Mouse (Mus musculus) limb, embryonic 12.5 days (tissue): ENCODE data around the gene Igdcc3. TPM values are rescaled to one million over a fixed set of nuclear protein-coding genes. Genes with fewer than 3 reads are reported as not detected.

Experiments
- ATAC-seq: fragments of 200-750 bp; cut with Nextera tagmentation; 2 replicates; pipeline ENCODE4 v1.8.0; 2017; ENCODE audit warnings: low read depth, moderate TSS enrichment; ENCODE audit not compliant: insufficient number of reproducible peaks, insufficient read depth, low FRiP score, low TSS enrichment
- H3K27ac ChIP-seq: fragments of 300-500 bp; sonication (generic); 2 replicates; pipeline ENCODE4 v1.5.1; 2016; ENCODE audit warnings: mild to moderate bottlenecking, moderate library complexity
- H3K27me3 ChIP-seq: fragments of 300-500 bp; sonication (generic); 2 replicates; pipeline ENCODE4 v1.6.1; 2016; ENCODE audit warnings: mild to moderate bottlenecking, moderate library complexity
- H3K36me3 ChIP-seq: fragments of 300-500 bp; sonication (generic); 2 replicates; pipeline ENCODE4 v1.6.1; 2016; ENCODE audit warnings: mild to moderate bottlenecking, moderate library complexity
- H3K4me1 ChIP-seq: fragments of 300-500 bp; sonication (generic); replicated peaks from 2 replicates; pipeline ENCODE4 v1.6.1; 2016
- H3K4me2 ChIP-seq: fragments of 300-500 bp; sonication (generic); 2 replicates; pipeline ENCODE4 v1.6.1; 2016; ENCODE audit warnings: mild to moderate bottlenecking, moderate library complexity
- H3K4me3 ChIP-seq: fragments of 300-500 bp; sonication (generic); replicated peaks from 2 replicates; pipeline ENCODE4 v1.5.1; 2016; ENCODE audit warnings: mild to moderate bottlenecking
- H3K9ac ChIP-seq: fragments of 300-500 bp; sonication (generic); replicated peaks from 2 replicates; pipeline ENCODE4 v1.6.1; 2016; ENCODE audit warnings: mild to moderate bottlenecking, moderate library complexity
- H3K9me3 ChIP-seq: fragments of 300-500 bp; sonication (generic); 2 replicates; pipeline ENCODE4 v1.6.1; 2016; ENCODE audit warnings: mild to moderate bottlenecking, moderate library complexity
- whole genome bisulfite sequencing: fragments of 180-500 bp; shearing (Covaris S2); methylation state at CpG from one replicate; pipeline ENCODE4 v1.1.7; 2016; 5-methylcytosine and 5-hydroxymethylcytosine counted together
- polyA plus RNA-seq: library from polyadenylated mRNA; unstranded; fragments of >200 nt; fragmentation: Nextera tagmentation; extraction: Ambion mirVana; gene quantifications from 2 replicates; pipeline ENCODE4 v1.2.1, GENCODE M21; 2016

Gene Igdcc3
- polyA plus RNA-seq, 1 experiment from 2014 or later, result 6.4 TPM

- peak overlapping the region; percentile 87 for H3K27ac ChIP-seq
- peak overlapping the region; percentile 18 for H3K9ac ChIP-seq
- no peaks in the 10 kb centered on the region for H3K9me3 ChIP-seq
- H3K4me3 ChIP-seq, result peak overlapping the region; percentile 18; the same call in 1 of the 2 replicates
- peak overlapping the region; percentile 26; the same call in 1 of the 2 replicates for H3K4me2 ChIP-seq
- H3K4me1 ChIP-seq, result peaks cover 36% of the 10 kb centered on the region
- no peaks in the 10 kb centered on the region for H3K36me3 ChIP-seq
- WGBS, result 2% methylated on average over 9 of the region's 9 CpGs
- H3K27me3 ChIP-seq, result no peaks in the 10 kb centered on the region
- peak; percentile 93 for ATAC-seq
Observed at GRCm38 (mm10) chr9:65195982-65196737, 55.2 kb downstream of the Igdcc3 start.

- H3K36me3 ChIP-seq, result no peaks in the 10 kb centered on the region
- H3K4me1 ChIP-seq, result peaks cover 28% of the 10 kb centered on the region
- no peaks in the 10 kb centered on the region for H3K27me3 ChIP-seq
- no peaks in the 10 kb centered on the region for H3K9me3 ChIP-seq
- 16% methylated on average over 26 of the region's 26 CpGs for WGBS
- H3K27ac ChIP-seq, result peak overlapping the region; percentile 87
- H3K4me2 ChIP-seq, result peak overlapping the region; percentile 26; the same call in 1 of the 2 replicates
- ATAC-seq, result peak; percentile 49
- H3K4me3 ChIP-seq, result peak overlapping the region; percentile 18; the same call in 1 of the 2 replicates
- no peak overlapping the region for H3K9ac ChIP-seq
Observed at GRCm38 (mm10) chr9:65196738-65197569, 56.0 kb downstream of the Igdcc3 start.

GRCm38 (mm10) chr9:65197826-65198225 is 56.8 kb downstream of the Igdcc3 start:
- H3K27ac ChIP-seq, result no peak overlapping the region
- H3K4me2 ChIP-seq, result no peak overlapping the region
- H3K27me3 ChIP-seq, result no peaks in the 10 kb centered on the region
- H3K36me3 ChIP-seq, result no peaks in the 10 kb centered on the region
- ATAC-seq, result no peak
- no peaks in the 10 kb centered on the region for H3K9me3 ChIP-seq
- H3K4me3 ChIP-seq, result no peak overlapping the region
- 79% methylated on average over 6 of the region's 6 CpGs for WGBS
- no peak overlapping the region for H3K9ac ChIP-seq
- peaks cover 23% of the 10 kb centered on the region for H3K4me1 ChIP-seq

- no peak overlapping the region for H3K4me2 ChIP-seq
- no peaks in the 10 kb centered on the region for H3K9me3 ChIP-seq
- 50% methylated on average over 7 of the region's 7 CpGs for WGBS
- no peak overlapping the region for H3K4me3 ChIP-seq
- ATAC-seq, result no peak
- no peak overlapping the region for H3K9ac ChIP-seq
- H3K27ac ChIP-seq, result peak overlapping the region; percentile 80
- H3K36me3 ChIP-seq, result no peaks in the 10 kb centered on the region
- H3K27me3 ChIP-seq, result no peaks in the 10 kb centered on the region
- peaks cover 23% of the 10 kb centered on the region for H3K4me1 ChIP-seq
Observed at GRCm38 (mm10) chr9:65199723-65200122, 58.7 kb downstream of the Igdcc3 start.

- H3K9ac ChIP-seq, result no peak overlapping the region
- no peaks in the 10 kb centered on the region for H3K36me3 ChIP-seq
- 97% methylated on average over 1 of the region's 1 CpGs for WGBS
- no peak for ATAC-seq
- H3K9me3 ChIP-seq, result no peaks in the 10 kb centered on the region
- H3K4me3 ChIP-seq, result no peak overlapping the region
- H3K4me1 ChIP-seq, result peaks cover 15% of the 10 kb centered on the region
- peak overlapping the region; percentile 80 for H3K27ac ChIP-seq
- no peaks in the 10 kb centered on the region for H3K27me3 ChIP-seq
- no peak overlapping the region for H3K4me2 ChIP-seq
Observed at GRCm38 (mm10) chr9:65200606-65201005, 59.6 kb downstream of the Igdcc3 start.

GRCm38 (mm10) chr9:65201021-65201380 is 60.0 kb downstream of the Igdcc3 start:
- Histone ChIP-seq H3K4me1 (peaks cover 11% of the 10 kb centered on the region), H3K27ac (peak overlapping the region; percentile 80), H3K9ac (no peak overlapping the region), H3K4me3 (no peak overlapping the region), H3K4me2 (no peak overlapping the region), H3K36me3 (no peaks in the 10 kb centered on the region), H3K27me3 (no peaks in the 10 kb centered on the region), H3K9me3 (no peaks in the 10 kb centered on the region)
- WGBS, result 42% methylated on average over 3 of the region's 3 CpGs
- no peak for ATAC-seq

- H3K4me2 ChIP-seq, result peak overlapping the region; percentile 63
- no peaks in the 10 kb centered on the region for H3K27me3 ChIP-seq
- H3K4me3 ChIP-seq, result peak overlapping the region; percentile 37
- H3K9ac ChIP-seq, result peak overlapping the region; percentile 57
- peaks cover 10% of the 10 kb centered on the region; the same call in 1 of the 2 replicates for H3K4me1 ChIP-seq
- no peaks in the 10 kb centered on the region for H3K9me3 ChIP-seq
- H3K36me3 ChIP-seq, result no peaks in the 10 kb centered on the region
- peak; percentile 79 for ATAC-seq
- WGBS, result under 1% methylated on average over 18 of the region's 18 CpGs
- H3K27ac ChIP-seq, result peak overlapping the region; percentile 84
Observed at GRCm38 (mm10) chr9:65201381-65202164, 60.6 kb downstream of the Igdcc3 start.

GRCm38 (mm10) chr9:65202165-65202754 is 61.3 kb downstream of the Igdcc3 start:
- H3K4me1 ChIP-seq, result 0 out of 2 replicates have a peak, but pooled peaks cover 6% of the 10 kb centered on the region
- WGBS, result 25% methylated on average over 11 of the region's 11 CpGs

GRCm38 (mm10) chr9:65205049-65205815 is 64.2 kb downstream of the Igdcc3 start:
- Histone ChIP-seq H3K9ac (no peak overlapping the region), H3K9me3 (no peaks in the 10 kb centered on the region), H3K27me3 (no peaks in the 10 kb centered on the region), H3K4me2 (no peak overlapping the region), H3K4me3 (no peak overlapping the region), H3K4me1 (0 out of 2 replicates have a peak, but pooled peaks cover 2% of the 10 kb centered on the region), H3K36me3 (no peaks in the 10 kb centered on the region), H3K27ac (no peak overlapping the region)
- whole genome bisulfite sequencing, result 58% methylated on average over 11 of the region's 11 CpGs
- ATAC-seq, result no peak

More at GRCm38 (mm10) chr9:65202165-65202754, 61.3 kb downstream of the Igdcc3 start:
- no peaks in the 10 kb centered on the region for H3K27me3 ChIP-seq
- H3K4me3 ChIP-seq, result peak overlapping the region; percentile 37
- no peaks in the 10 kb centered on the region for H3K36me3 ChIP-seq
- peak overlapping the region; percentile 57 for H3K9ac ChIP-seq
- ATAC-seq, result no peak
- H3K27ac ChIP-seq, result peak overlapping the region; percentile 84
- no peaks in the 10 kb centered on the region for H3K9me3 ChIP-seq
- peak overlapping the region; percentile 63 for H3K4me2 ChIP-seq
